Mouse (Mus musculus) neural tube, embryonic 13.5 days (tissue): ENCODE results near the gene Tifa. TPM values are rescaled to one million over a fixed set of nuclear protein-coding genes. Genes with fewer than 3 reads are reported as not detected.

Experiments used
- ATAC-seq: fragments of 200-750 bp; cut with Nextera tagmentation; 2 replicates; pipeline ENCODE4 v1.8.0; 2017; ENCODE audit warnings: low read depth, mild to moderate bottlenecking, moderate TSS enrichment, moderate library complexity
- H3K27ac ChIP-seq: fragments of 300-500 bp; sonication (generic); replicated peaks from 2 replicates; pipeline ENCODE4 v1.5.1; 2015; ENCODE audit warnings: moderate library complexity, mild to moderate bottlenecking, inconsistent platforms
- H3K27me3 ChIP-seq: fragments of 300-500 bp; sonication (generic); 2 replicates; pipeline ENCODE4 v1.6.1; 2015; ENCODE audit warnings: mild to moderate bottlenecking, inconsistent platforms
- H3K36me3 ChIP-seq: fragments of 300-500 bp; sonication (generic); 2 replicates; pipeline ENCODE4 v1.6.1; 2015; ENCODE audit warnings: mild to moderate bottlenecking, inconsistent platforms
- H3K4me1 ChIP-seq: fragments of 300-500 bp; sonication (generic); replicated peaks from 2 replicates; pipeline ENCODE4 v1.6.1; 2015; ENCODE audit warnings: inconsistent platforms
- H3K4me2 ChIP-seq: fragments of 300-500 bp; sonication (generic); 2 replicates; pipeline ENCODE4 v1.6.1; 2015; ENCODE audit warnings: inconsistent platforms, mild to moderate bottlenecking, moderate library complexity
- H3K4me3 ChIP-seq: fragments of 300-500 bp; sonication (generic); 2 replicates; pipeline ENCODE4 v1.5.1; 2015; ENCODE audit warnings: mild to moderate bottlenecking, inconsistent platforms
- H3K9ac ChIP-seq: fragments of 300-500 bp; sonication (generic); 2 replicates; pipeline ENCODE4 v1.6.1; 2015; ENCODE audit warnings: moderate library complexity, mild to moderate bottlenecking, inconsistent platforms
- H3K9me3 ChIP-seq: fragments of 300-500 bp; sonication (generic); 2 replicates; pipeline ENCODE4 v1.6.1; 2016; ENCODE audit warnings: inconsistent platforms
- WGBS: fragments of 180-500 bp; shearing (Covaris S2); methylation state at CpG from one replicate; pipeline ENCODE4 v1.1.7; 2015; 5-methylcytosine and 5-hydroxymethylcytosine counted together
- polyA plus RNA-seq: library from polyadenylated mRNA; unstranded; fragments of >200 nt; fragmentation: Nextera tagmentation; extraction: Ambion mirVana; gene quantifications from 2 replicates; pipeline ENCODE4 v1.2.1, GENCODE M21; 2015

Gene Tifa
- polyA plus RNA-seq, 1 experiment from 2014 or later: 2.9 TPM

GRCm38 (mm10) chr3:127881684-127882083 lies 92.1 kb downstream of the Tifa start:
- Histone ChIP-seq H3K4me3 (no peak overlapping the region), H3K9ac (no peak overlapping the region), H3K27me3 (no peaks in the 10 kb centered on the region), H3K36me3 (no peaks in the 10 kb centered on the region), H3K4me2 (no peak overlapping the region), H3K9me3 (no peaks in the 10 kb centered on the region), H3K27ac (no peak overlapping the region), H3K4me1 (no peaks in the 10 kb centered on the region)
- ATAC-seq: no peak
- 63% methylated on average over 2 of the region's 2 CpGs for whole genome bisulfite sequencing

Other genes starting within 250 kb of the Tifa start
- gene Larp7, start 236.5 kb upstream of the Tifa start, polyA plus RNA-seq: 30.6 and 34.0 TPM in 2 replicates
- 4.1 and 4.5 TPM in 2 replicates for gene Zgrf1, start 236.3 kb upstream of the Tifa start, polyA plus RNA-seq
- gene Neurog2, start 156.7 kb upstream of the Tifa start, polyA plus RNA-seq: 10.1 and 13.6 TPM in 2 replicates
- gene Alpk1, start 9.3 kb upstream of the Tifa start, polyA plus RNA-seq: 0.61 and 0.80 TPM in 2 replicates
- gene Ap1ar, start 47.7 kb downstream of the Tifa start, polyA plus RNA-seq: 82.7 and 93.6 TPM in 2 replicates
- gene Fam241a, start 106.5 kb downstream of the Tifa start, polyA plus RNA-seq: 7.2 and 8.4 TPM in 2 replicates